Mouse (Mus musculus): Measurements from ENCODE around the gene Kcnk1.

Gene Kcnk1

GRCm38 (mm10) chr8:125995101-125995986, at the start of gene Kcnk1:
Gene Kcnk1 (plus strand): TSS chr8:125995170.
- peak; percentile 49 for DNase-seq (ENCODE audit: low read depth, low spot score)

GRCm38 (mm10) chr8:125948696-125949308, 46.2 kb upstream of the Kcnk1 start:
- no peak for DNase-seq (ENCODE audit: low read depth, low spot score)

GRCm38 (mm10) chr8:125950007-125950940, 44.7 kb upstream of the Kcnk1 start:
- peak; percentile 96 for DNase-seq (ENCODE audit: low read depth, low spot score)

GRCm38 (mm10) chr8:125955671-125956070, 39.3 kb upstream of the Kcnk1 start:
- DNase-seq (ENCODE audit: low read depth, low spot score), result peak; percentile 62

- DNase-seq (ENCODE audit: low read depth, low spot score), result no peak
These were observed 38.2 kb upstream of the Kcnk1 start for GRCm38 (mm10) chr8:125956796-125957195.

- DNase-seq (ENCODE audit: low read depth, low spot score), result no peak
These were observed 37.6 kb upstream of the Kcnk1 start for GRCm38 (mm10) chr8:125957226-125957993.

GRCm38 (mm10) chr8:125957994-125958368, 37.0 kb upstream of the Kcnk1 start:
- DNase-seq (ENCODE audit: low read depth, low spot score), result no peak

- DNase-seq (ENCODE audit: low read depth, low spot score), result no peak
These were observed 35.6 kb upstream of the Kcnk1 start for GRCm38 (mm10) chr8:125959363-125959771.

- DNase-seq (ENCODE audit: low read depth, low spot score), result no peak
These were observed 34.9 kb upstream of the Kcnk1 start for GRCm38 (mm10) chr8:125960037-125960436.

GRCm38 (mm10) chr8:125961790-125962189, 33.2 kb upstream of the Kcnk1 start:
- DNase-seq (ENCODE audit: low read depth, low spot score), result no peak

DNA sequence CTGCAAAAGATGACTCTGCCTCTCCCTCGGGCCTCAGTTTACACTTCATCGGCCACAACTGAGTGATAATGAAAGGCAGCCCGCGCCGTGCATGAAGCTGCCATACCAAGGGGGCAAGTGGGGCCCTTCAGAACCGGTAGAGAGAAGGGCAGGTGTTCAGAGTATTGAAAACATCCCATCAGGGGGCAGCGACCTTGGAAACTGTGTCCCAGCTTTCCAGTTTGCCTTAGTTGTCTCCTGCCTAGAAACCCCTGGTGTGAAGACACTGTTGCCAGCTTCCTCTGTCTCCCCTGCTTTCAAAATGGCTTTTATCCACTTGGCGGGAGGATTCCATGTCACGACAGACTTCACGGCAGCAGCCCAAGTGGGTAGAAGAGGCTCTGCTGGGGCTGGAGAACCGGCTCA, 31.2 kb upstream of the Kcnk1 start:
- DNase-seq (ENCODE audit: low read depth, low spot score), result no peak

DNA sequence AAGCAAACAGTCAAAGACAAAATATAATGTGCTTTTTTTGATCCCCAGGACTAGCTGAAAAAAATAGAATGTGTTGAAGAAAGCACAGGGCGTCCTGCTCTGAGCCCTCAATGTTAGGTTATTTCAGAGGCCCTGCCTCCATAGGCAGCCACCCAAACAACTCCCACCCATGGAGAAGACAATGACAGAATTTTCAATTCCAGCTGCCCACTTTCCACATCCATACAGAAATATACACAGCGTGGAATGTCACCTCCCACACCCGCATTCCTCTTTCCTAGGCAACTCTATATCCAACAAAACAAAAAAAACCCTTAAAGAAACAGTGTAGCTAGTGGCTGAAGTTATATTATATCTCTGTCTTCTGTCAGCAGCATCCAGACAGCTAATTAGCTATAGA, 23.6 kb upstream of the Kcnk1 start:
- no peak for DNase-seq (ENCODE audit: low read depth, low spot score)

- DNase-seq (ENCODE audit: low read depth, low spot score), result no peak
These were observed 19.0 kb upstream of the Kcnk1 start for GRCm38 (mm10) chr8:125975981-125976380.

DNA sequence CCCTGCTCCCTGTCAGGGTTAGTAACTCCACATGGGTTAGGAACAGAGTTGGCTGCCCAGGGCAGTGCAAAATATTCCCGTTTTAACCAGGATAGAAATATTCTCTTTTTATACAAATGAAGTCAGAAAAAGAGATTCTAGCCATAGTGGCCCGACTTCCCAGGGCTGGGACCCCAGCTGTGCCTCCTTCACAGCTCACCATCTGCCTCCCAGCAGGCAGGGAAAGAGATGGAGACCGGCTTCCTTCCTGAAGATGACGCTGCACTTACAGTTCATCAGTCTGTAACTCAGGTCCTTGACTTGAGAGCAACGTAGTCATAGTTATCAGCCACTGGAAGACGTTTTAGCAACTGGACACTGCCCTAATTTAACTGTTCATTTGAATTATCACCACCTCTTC, 14.1 kb upstream of the Kcnk1 start:
- DNase-seq (ENCODE audit: low read depth, low spot score), result no peak

DNA sequence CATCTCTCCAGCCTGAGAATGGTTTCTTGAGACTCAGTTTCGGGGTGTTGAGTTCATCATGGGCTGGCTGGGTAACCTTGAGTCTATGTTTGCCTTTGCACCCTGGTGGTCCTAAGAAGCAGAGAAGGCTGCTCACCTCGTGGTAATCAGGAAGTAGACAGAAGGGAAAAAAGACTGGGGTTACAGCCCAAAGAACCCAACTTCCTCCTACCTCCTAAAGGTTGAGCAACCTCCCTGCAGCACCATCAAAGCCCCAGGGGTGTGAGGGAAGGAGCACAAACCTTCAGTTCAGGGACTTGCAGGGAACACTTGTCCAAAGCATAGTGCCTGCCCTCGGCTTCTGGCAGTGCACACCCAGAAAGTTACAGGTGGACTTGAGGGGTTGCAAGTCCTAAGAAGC, 11.5 kb upstream of the Kcnk1 start:
- no peak for DNase-seq (ENCODE audit: low read depth, low spot score)

GRCm38 (mm10) chr8:125984140-125984539, 10.8 kb upstream of the Kcnk1 start:
- no peak for DNase-seq (ENCODE audit: low read depth, low spot score)

- no peak for DNase-seq (ENCODE audit: low read depth, low spot score)
These were observed 9.6 kb upstream of the Kcnk1 start for GRCm38 (mm10) chr8:125985364-125985763.

DNA sequence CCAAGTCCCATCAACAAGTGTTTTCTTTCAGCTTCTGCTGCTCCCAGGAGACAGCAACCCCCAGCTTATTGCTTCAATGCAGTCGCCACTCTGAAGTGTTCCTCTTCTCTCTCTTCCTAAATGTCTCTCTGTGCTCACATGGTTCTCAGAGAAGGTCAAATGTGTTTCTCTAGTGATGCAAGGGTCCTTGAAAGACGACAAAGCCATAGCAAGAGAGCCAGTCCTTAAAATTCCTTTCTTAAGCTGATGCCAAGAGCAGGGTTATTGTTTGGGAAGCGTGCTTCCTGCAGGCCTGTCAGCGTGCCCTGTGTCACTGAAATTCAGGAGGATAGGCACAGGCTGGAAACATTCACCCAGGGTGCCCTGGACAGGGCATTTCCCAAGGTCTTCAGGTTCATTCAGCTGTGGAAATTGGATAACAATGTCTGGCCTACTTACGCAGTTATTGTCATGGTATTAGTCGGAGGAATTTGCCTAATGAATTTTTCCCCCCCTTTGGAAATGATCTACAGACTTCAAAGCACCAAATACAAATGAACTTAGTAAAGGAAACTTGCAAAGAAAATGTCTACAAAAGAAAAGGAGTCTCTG, 7.9 kb upstream of the Kcnk1 start:
- DNase-seq (ENCODE audit: low read depth, low spot score), result no peak

- DNase-seq (ENCODE audit: low read depth, low spot score), result no peak
These were observed 7.0 kb upstream of the Kcnk1 start for GRCm38 (mm10) chr8:125987996-125988395.

GRCm38 (mm10) chr8:125993636-125994035, 1.3 kb upstream of the Kcnk1 start:
- DNase-seq (ENCODE audit: low read depth, low spot score), result peak; percentile 27

All from mesoderm, embryonic 11.5 days (tissue).